16 mouse cellular contexts compared by ENCODE assay signal in the genomic region with DNA sequence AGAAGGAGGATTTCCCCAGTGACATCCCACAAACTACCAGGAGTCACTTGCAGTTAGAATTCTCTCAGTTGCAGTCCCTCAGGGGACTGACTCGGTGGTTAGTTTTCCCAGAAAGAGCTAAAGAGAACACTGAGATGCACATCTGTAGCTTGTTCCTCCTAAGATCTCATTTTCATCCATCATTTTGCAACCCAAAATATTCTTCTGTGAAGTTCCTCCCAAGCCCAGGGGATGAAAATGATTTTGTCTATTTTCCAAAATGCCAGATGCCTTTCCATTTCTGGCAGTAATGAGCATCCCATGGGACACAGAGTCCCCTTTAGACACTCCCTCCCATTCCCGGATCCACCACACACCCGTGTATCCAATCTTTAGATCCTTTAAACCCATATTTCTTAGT. TPM values are rescaled to one million over a fixed set of nuclear protein-coding genes. Genes with fewer than 3 reads are reported as not detected.
"Had no signal": no experiment of that assay in that cellular context is flagged by ENCODE, and none has a peak within 500 bp of the region (broad histone marks: within the 10 kb centered on the region; RNA-seq: fewer than 3 reads in every experiment).

No protein-coding gene starts in this region.

- H3K36me3 ChIP-seq: limb, embryonic 13.5 days; midbrain, embryonic 10.5 days; neural tube, embryonic 15.5 days had no signal

- H3K9ac ChIP-seq: limb, embryonic 13.5 days; liver, embryonic 14.5 days; neural tube, embryonic 15.5 days had no signal

- H3K4me1 ChIP-seq: limb, embryonic 13.5 days; midbrain, embryonic 10.5 days; neural tube, embryonic 15.5 days had no signal

- H3K4me3 ChIP-seq: limb, embryonic 13.5 days; midbrain, embryonic 10.5 days; myocyte; neural tube, embryonic 15.5 days had no signal

- DNase-seq: kidney, postnatal 10 days; left cerebral cortex, postnatal 4 days; lung, adult 18-20 months; lung, postnatal 4 days; midbrain, embryonic 14.5 days; right cerebral cortex, adult 18-20 months; right cerebral cortex, postnatal 25 days; thymus, adult 18-20 months; thymus, postnatal 14 days had no signal

- H3K9me3 ChIP-seq: limb, embryonic 13.5 days; midbrain, embryonic 10.5 days; neural tube, embryonic 15.5 days had no signal

- H3K27me3 ChIP-seq: limb, embryonic 13.5 days; neural tube, embryonic 15.5 days had no signal

- H3K27ac ChIP-seq: limb, embryonic 13.5 days; liver, embryonic 14.5 days; midbrain, embryonic 10.5 days; neural tube, embryonic 15.5 days; stomach, postnatal 0 days had no signal

- H3K4me2 ChIP-seq: limb, embryonic 13.5 days; neural tube, embryonic 15.5 days had no signal

RNA-seq across cellular contexts. Expression of a gene that starts 53.9 kb away (rescaled TPM):
- polyA plus RNA-seq: midbrain, embryonic 10.5 days; neural tube, embryonic 11.5 days had no signal
